Mouse (Mus musculus): ENCODE results near the gene Ano9. TPM values are rescaled to one million over a fixed set of nuclear protein-coding genes. Genes with fewer than 3 reads are reported as not detected.
A peak's percentile ranks its signal among the peaks of the same experiment; 100 is the strongest.

The Ano9 gene
- total and polyA plus RNA-seq, 3 experiments = 0.03 to 0.08 TPM; not detected in 1

GRCm38 (mm10) chr7:141093950-141094349, 23.7 kb downstream of the Ano9 start:
- DNase-seq (ENCODE audit: low read depth, low spot score) = no peak
- Histone ChIP-seq H3K79me2 (ENCODE audit: control insufficient read depth, insufficient read depth, low read length, poor library complexity) (no peaks in the 10 kb centered on the region), H3K4me3 (ENCODE audit: control insufficient read depth in 1 of 2, insufficient read depth in 1 of 2, low read depth in 2 of 2, low read length in 2 of 2) (no peak overlapping the region), H3K9me3 (replicated peaks; ENCODE audit: insufficient read depth, low read length) (no peaks in the 10 kb centered on the region), H3K27me3 (ENCODE audit: control insufficient read depth in 1 of 2, insufficient read depth in 2 of 2, low read length in 2 of 2) (no peaks in the 10 kb centered on the region), H3K27ac (ENCODE audit: control insufficient read depth, low read depth, low read length) (no peak overlapping the region), H3K4me1 (ENCODE audit: control insufficient read depth in 1 of 2, insufficient read depth in 2 of 2, low read length in 2 of 2) (peaks cover 0 to 15% of the 10 kb centered on the region in 2 experiments; a peak in 2 of 4 replicates), H3K36me3 (ENCODE audit: control insufficient read depth in 1 of 2, insufficient read depth in 2 of 2, low read length in 2 of 2) (peaks cover 0 to 7% of the 10 kb centered on the region in 2 experiments; a peak in 2 of 4 replicates), H3K9ac (ENCODE audit: control insufficient read depth, low read depth, low read length, poor library complexity, severe bottlenecking) (no peak overlapping the region)
- TF ChIP-seq MXI1 (IDR thresholded peaks at IDR 0.05; ENCODE audit: low read depth, low read length) (no peak), MAX (IDR thresholded peaks at IDR 0.05; ENCODE audit: low read length) (no peak), RAD21 (IDR thresholded peaks at IDR 0.05; ENCODE audit: low read depth, low read length) (no peak), MYB (IDR thresholded peaks at IDR 0.05; ENCODE audit: low read depth, low read length) (no peak), TAL1 (IDR thresholded peaks at IDR 0.05; ENCODE audit: low read length) (no peak), KAT2A (conservative IDR thresholded peaks at IDR 0.05; ENCODE audit: low read depth, low read length) (no peak), CHD1 (IDR thresholded peaks at IDR 0.05; ENCODE audit: low read depth, low read length) (no peak), UBTF (IDR thresholded peaks at IDR 0.05; ENCODE audit: borderline replicate concordance, insufficient read depth, low read depth, low read length) (no peak), GABPA (IDR thresholded peaks at IDR 0.05; ENCODE audit: low read depth, low read length) (no peak), SIN3A (IDR thresholded peaks at IDR 0.05; ENCODE audit: low read length) (no peak), SMC3 (IDR thresholded peaks at IDR 0.05; ENCODE audit: low read depth, low read length) (no peak), CHD2 (IDR thresholded peaks at IDR 0.05; ENCODE audit: low read length) (no peak), NRF1 (IDR thresholded peaks at IDR 0.05; ENCODE audit: insufficient read depth, low read depth, low read length, poor library complexity, severe bottlenecking) (no peak)

GRCm38 (mm10) chr7:141092051-141092735, 25.4 kb downstream of the Ano9 start:
- peak overlapping the region; percentile 61 for H3K9ac ChIP-seq (ENCODE audit: control insufficient read depth, low read depth, low read length, poor library complexity, severe bottlenecking)
- no peak overlapping the region for H3K27ac ChIP-seq (ENCODE audit: control insufficient read depth, low read depth, low read length)
- peaks cover 0 to 5% of the 10 kb centered on the region in 2 experiments; a peak in 2 of 4 replicates for H3K36me3 ChIP-seq (ENCODE audit: control insufficient read depth in 1 of 2, insufficient read depth in 2 of 2, low read length in 2 of 2)
- DNase-seq (ENCODE audit: low read depth, low spot score) = peak; percentile 91
- H3K79me2 ChIP-seq (ENCODE audit: control insufficient read depth, insufficient read depth, low read length, poor library complexity) = no peaks in the 10 kb centered on the region
- peak overlapping the region; percentile 28 to 36; a peak in 3 of 4 replicates for H3K4me3 ChIP-seq (ENCODE audit: control insufficient read depth in 1 of 2, insufficient read depth in 1 of 2, low read depth in 2 of 2, low read length in 2 of 2)
- no peaks in the 10 kb centered on the region for H3K27me3 ChIP-seq (ENCODE audit: control insufficient read depth in 1 of 2, insufficient read depth in 2 of 2, low read length in 2 of 2)
- peaks cover 0 to 14% of the 10 kb centered on the region in 2 experiments; a peak in 2 of 4 replicates for H3K4me1 ChIP-seq (ENCODE audit: control insufficient read depth in 1 of 2, insufficient read depth in 2 of 2, low read length in 2 of 2)
- H3K9me3 ChIP-seq (replicated peaks; ENCODE audit: insufficient read depth, low read length) = no peaks in the 10 kb centered on the region
- peak; percentile 83 for TF ChIP-seq RAD21 (IDR thresholded peaks at IDR 0.05; ENCODE audit: low read depth, low read length)
- TF ChIP-seq ETS1 (IDR thresholded peaks at IDR 0.05; ENCODE audit: low read depth, low read length) = no peak
- no peak for TF ChIP-seq USF2 (IDR thresholded peaks at IDR 0.05; ENCODE audit: borderline replicate concordance in 1 of 2, insufficient read depth in 1 of 2, low read depth in 1 of 2, low read length in 2 of 2)
- TF ChIP-seq JUND (IDR thresholded peaks at IDR 0.05; ENCODE audit: low read depth, low read length) = no peak
- no peak for TF ChIP-seq GATA1 (IDR thresholded peaks at IDR 0.05; ENCODE audit: low read depth, low read length)
- TF ChIP-seq CTCF (IDR thresholded peaks at IDR 0.05 in 2 of 3, conservative IDR thresholded peaks at IDR 0.05 in 1 of 3; ENCODE audit: control insufficient read depth in 1 of 3, insufficient read depth in 1 of 3, low read depth in 2 of 3, low read length in 3 of 3, poor library complexity in 1 of 3, severe bottlenecking in 1 of 3) = peak in 2 of 3 experiments; percentile 82 to 89; a peak in 5 of 6 replicates
- TF ChIP-seq SMC3 (IDR thresholded peaks at IDR 0.05; ENCODE audit: low read depth, low read length) = peak; percentile 95
- no peak for TF ChIP-seq MAFK (IDR thresholded peaks at IDR 0.05; ENCODE audit: borderline replicate concordance, low read depth, low read length)
- 0 out of 2 replicates have a peak, but pooled peaks have one; percentile 28 for TF ChIP-seq NRF1 (IDR thresholded peaks at IDR 0.05; ENCODE audit: insufficient read depth, low read depth, low read length, poor library complexity, severe bottlenecking)
- no peak for TF ChIP-seq ZMIZ1 (IDR thresholded peaks at IDR 0.05; ENCODE audit: low read depth, low read length)
- TF ChIP-seq ZKSCAN1 (IDR thresholded peaks at IDR 0.05; ENCODE audit: low read depth, low read length) = no peak
- TF ChIP-seq KAT2A (conservative IDR thresholded peaks at IDR 0.05; ENCODE audit: low read depth, low read length) = no peak
- TF ChIP-seq MXI1 (IDR thresholded peaks at IDR 0.05; ENCODE audit: low read depth, low read length) = 0 out of 2 replicates have a peak, but pooled peaks have one; percentile 18
- no peak for TF ChIP-seq RCOR1 (IDR thresholded peaks at IDR 0.05; ENCODE audit: low read depth, low read length)
- peak; percentile 57; the same call in 1 of the 2 replicates for TF ChIP-seq HCFC1 (IDR thresholded peaks at IDR 0.05; ENCODE audit: low read depth, low read length)
- no peak for TF ChIP-seq TAL1 (IDR thresholded peaks at IDR 0.05; ENCODE audit: low read length)
- TF ChIP-seq MYB (IDR thresholded peaks at IDR 0.05; ENCODE audit: low read depth, low read length) = no peak
- TF ChIP-seq POLR2AphosphoS2 (IDR thresholded peaks at IDR 0.05; ENCODE audit: low read length) = no peak
- no peak for TF ChIP-seq USF1 (IDR thresholded peaks at IDR 0.05; ENCODE audit: low read depth, low read length)
- peak; percentile 85 for TF ChIP-seq ZC3H11A (IDR thresholded peaks at IDR 0.05; ENCODE audit: low read depth, low read length)
- peak; percentile 40; the same call in 1 of the 2 replicates for TF ChIP-seq NELFE (IDR thresholded peaks at IDR 0.05; ENCODE audit: low read depth, low read length)
- TF ChIP-seq BHLHE40 (IDR thresholded peaks at IDR 0.05; ENCODE audit: borderline replicate concordance, low read depth, low read length) = no peak
- peak; percentile 40; the same call in 1 of the 2 replicates for TF ChIP-seq SIN3A (IDR thresholded peaks at IDR 0.05; ENCODE audit: low read length)
- TF ChIP-seq MAX (IDR thresholded peaks at IDR 0.05; ENCODE audit: low read length) = no peak; the same call in 1 of the 2 replicates

Data from MEL (cell line).